Mouse (Mus musculus) CD4-positive, CD25-positive, alpha-beta regulatory T cell, adult 4 months (primary cell): ENCODE results near the gene Kat5. TPM values are rescaled to one million over a fixed set of nuclear protein-coding genes. Genes with fewer than 3 reads are reported as not detected.

ENCODE experiments used
- ATAC-seq: one replicate; pipeline ENCODE4 v1.8.0; 2017
- polyA plus RNA-seq, 2 experiments: library from polyadenylated mRNA; unstranded; fragments of 100-300 nt; shearing (Covaris generic); gene quantifications; one replicate each; pipeline ENCODE4 v1.2.1; 2017

The Kat5 gene
- polyA plus RNA-seq: 10 to 100 TPM; 38.8 to 84.9 TPM

- ATAC-seq: peak; percentile 97
Observed at GRCm38 (mm10) chr19:5609547-5610404, at the start of gene Kat5. Gene Kat5 (minus strand): TSS chr19:5610237.

DNA sequence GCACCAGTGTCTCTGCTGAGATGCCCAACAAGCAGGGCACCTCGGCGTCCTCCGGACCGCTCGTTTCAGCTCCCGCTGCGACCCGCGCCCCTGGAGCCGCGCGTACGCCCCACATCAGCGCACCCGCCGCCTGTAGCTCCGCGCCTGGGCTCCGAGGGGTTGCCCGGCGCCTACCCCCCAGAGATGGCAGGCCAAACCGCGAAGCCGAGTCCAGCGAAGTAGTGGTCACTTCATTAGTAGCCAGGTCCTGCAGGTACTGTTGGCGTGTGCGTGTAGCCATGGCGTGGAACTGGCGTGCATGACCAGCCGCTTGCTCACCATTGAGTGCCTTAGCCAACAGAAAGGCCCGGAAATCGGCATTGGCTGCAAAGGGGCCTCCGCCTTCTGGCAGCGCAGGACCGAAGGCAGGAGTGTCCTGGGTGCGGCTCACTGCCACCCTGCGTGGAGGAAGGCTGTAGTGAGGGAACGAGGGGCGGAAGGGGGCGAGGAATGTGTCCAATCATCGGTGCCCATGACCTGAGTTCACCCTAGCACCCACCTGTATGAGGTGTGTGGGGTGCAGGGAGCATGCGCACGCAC, 44.8 kb upstream of the Kat5 start:
- no peak for ATAC-seq

- ATAC-seq: no peak
Observed at GRCm38 (mm10) chr19:5653969-5654719, 44.1 kb upstream of the Kat5 start.

GRCm38 (mm10) chr19:5652570-5652969, 42.5 kb upstream of the Kat5 start:
- ATAC-seq: no peak

- no peak for ATAC-seq
Observed at GRCm38 (mm10) chr19:5651502-5652274, 41.7 kb upstream of the Kat5 start.

DNA sequence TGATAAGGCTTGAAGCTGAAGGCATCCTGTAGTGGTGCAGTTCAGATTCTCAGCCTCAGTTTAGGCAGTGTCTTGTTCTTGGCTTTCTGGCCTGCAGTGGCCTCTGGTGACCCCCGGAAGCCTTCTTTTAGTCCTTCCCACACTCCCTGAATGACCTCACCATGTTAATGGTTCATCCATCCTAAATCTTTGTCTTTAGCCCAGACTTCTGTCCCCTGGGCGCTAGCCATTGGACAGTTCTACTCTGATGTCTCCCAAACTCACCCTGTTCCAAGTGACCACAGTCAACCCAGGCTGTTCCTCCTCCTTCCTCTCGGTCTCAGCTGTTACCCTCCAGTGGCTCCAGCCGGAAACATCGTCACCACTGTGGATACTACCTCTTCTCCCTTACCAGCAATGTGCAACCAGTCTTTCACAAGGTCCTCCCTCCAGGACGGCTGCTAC, 39.3 kb upstream of the Kat5 start:
- ATAC-seq: no peak

DNA sequence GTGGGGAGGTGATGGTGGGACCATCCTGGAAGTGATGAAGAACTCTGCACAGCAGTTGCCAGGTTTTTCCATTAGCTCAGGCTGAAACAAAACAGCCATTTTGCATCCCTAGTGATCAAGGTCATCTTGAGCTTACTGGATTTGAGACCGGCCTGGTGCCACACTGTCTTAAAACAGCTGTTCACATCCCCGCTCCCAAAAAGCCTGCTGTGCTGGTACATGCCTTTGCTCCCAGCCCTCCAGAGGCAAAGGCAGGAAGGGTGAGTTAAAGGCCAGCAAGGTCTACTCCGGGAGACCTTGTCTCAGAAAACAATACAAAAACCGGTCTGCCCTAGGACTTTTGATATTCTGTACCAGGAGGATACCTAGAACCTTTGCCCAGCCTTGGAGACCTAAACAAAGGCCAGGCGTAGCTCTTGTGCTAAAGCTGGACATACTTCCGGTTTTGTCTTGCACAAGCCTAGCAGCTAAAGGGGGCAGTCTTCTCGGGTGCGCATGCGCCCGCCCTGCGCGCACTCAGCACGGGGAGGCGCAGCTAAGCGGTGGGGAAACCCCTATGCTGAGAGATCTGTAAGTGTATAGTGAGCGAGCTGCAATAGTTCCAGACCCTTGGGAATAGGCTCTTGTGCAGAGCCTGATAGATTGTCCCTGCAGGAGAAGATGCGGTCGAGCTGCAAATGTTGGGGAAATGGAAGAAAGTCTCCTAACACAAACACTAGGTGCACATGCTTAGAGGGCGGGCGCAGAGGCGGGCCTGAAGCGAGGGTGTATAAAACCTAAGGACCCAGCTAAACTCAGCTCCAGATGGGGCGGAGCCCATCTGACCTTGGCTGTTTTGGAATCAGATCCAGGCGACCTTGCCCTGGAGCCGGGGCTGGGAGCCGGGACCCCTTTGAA, 38.6 kb upstream of the Kat5 start:
- ATAC-seq: peak; percentile 95

DNA sequence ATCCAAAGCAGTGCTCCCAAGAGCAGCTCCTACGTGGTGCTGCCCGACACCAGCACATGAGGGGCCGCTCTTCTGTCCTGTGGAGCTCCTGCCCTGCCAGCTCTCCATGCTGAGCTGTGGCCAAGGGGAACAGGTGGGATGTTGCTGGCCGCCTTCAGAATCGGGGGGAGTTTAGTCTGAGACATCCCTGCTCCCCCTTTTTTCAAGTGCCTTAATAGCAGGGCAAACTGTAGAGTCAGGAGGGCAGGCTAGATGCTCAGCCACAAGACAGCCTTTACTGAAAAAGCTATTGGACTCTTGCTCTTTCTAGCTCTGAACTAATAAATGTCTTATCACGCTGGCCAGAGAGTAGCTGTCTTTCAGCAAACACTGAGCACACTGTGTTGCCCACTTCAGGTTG, 37.8 kb upstream of the Kat5 start:
- ATAC-seq: no peak

GRCm38 (mm10) chr19:5646731-5647330, 36.8 kb upstream of the Kat5 start:
- ATAC-seq: no peak

- no peak for ATAC-seq
Observed at GRCm38 (mm10) chr19:5645280-5645679, 35.2 kb upstream of the Kat5 start.

DNA sequence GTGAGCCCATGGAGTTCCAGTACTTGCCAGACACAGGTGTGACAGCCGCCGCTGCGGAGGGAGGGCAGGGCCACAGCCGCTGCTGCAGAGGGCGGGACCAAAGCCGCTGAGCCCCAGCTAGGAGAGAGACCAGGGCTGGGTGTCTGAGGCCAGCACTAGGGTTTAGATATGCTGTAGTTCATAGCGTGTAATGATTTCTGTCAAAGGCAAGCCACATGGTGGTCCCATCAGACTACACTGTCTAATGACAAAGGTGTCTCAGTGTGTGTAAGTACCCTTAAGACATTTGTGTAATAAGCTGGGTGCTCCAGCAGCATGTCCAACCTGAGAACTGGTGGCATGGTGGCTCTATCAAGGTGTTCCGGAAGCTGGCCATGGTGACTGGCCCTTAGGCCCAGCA, 31.6 kb upstream of the Kat5 start:
- no peak for ATAC-seq

DNA sequence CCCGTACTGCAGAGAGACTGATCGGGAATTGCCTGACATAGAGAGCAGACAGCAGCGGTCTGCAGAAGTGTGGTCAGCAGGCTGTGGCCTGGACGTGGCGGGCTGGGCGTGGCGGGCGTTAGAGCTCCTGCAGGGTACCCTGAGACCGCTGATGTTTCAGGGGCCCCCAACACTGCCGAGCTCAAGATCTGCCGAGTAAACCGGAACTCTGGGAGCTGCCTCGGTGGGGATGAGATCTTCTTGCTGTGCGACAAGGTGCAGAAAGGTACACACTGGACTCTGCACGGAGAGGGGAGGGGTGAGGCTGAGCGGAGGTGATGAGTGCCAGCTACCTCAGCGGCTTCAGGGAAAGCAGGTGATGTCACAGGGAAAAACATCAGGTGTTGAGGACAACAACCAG, 31.0 kb upstream of the Kat5 start:
- ATAC-seq: no peak

- no peak for ATAC-seq
Observed at GRCm38 (mm10) chr19:5640339-5640738, 30.3 kb upstream of the Kat5 start.

DNA sequence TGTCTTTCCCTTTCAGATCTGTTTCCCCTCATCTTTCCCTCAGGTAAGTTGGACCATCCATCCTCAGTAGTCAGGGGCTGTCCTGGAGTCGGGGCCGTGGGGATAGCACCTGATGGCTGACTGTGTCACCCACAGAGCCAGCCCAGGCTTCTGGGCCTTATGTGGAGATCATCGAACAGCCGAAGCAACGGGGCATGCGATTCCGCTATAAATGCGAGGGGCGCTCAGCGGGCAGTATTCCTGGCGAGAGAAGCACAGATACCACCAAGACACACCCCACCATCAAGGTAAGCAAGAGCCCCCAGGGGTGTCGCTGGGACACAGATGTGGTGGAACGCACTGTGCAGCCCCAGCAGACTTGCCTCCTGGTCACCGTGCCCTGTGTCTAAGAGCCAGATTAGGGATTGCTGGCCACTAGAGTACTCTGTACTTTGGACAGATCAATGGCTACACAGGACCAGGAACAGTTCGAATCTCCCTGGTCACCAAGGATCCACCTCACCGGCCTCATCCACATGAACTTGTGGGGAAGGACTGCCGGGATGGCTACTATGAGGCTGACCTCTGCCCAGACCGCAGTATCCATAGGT, 28.5 kb upstream of the Kat5 start:
- ATAC-seq: no peak

GRCm38 (mm10) chr19:5637069-5638047, 27.3 kb upstream of the Kat5 start, which contains the start of gene Rela:
Gene Rela (plus strand): TSS chr19:5637483.
- ATAC-seq: peak; percentile 86

- peak; percentile 30 for ATAC-seq
Observed at GRCm38 (mm10) chr19:5636571-5637041, 26.6 kb upstream of the Kat5 start.

GRCm38 (mm10) chr19:5636036-5636570, 26.1 kb upstream of the Kat5 start:
- no peak for ATAC-seq

DNA sequence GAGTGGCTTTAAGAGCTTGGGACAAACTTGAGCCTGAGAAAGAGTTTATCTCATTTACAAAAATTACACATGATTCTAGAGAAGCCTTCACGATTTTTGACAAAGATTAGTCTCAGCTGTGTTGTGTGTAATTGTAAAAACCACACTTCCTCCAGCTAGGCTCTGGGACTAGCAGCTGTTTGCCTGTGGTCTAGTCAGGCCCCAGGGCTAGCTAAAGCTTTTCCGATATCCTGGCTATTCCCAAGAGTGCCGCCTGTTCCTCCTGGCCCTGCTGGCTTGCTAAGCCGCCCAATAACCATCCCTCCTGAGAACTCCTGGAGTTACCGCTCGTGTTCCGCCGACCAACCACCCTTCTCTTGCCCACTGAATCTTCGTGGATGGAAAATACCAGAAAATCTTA, 22.1 kb upstream of the Kat5 start:
- ATAC-seq: no peak

GRCm38 (mm10) chr19:5629907-5630306, 19.9 kb upstream of the Kat5 start:
- ATAC-seq: no peak
